Mouse (Mus musculus) kidney, adult 8-10 months (tissue): ENCODE measurements around the gene Mllt6.
"Not testable (repeated sequence)": the region's sequence is repeated elsewhere in the genome, so short reads cannot be mapped to it uniquely, and the experiment has no call there.

Experiments
- DNase-seq, 2 experiments: peaks; one replicate each; pipeline ENCODE4 v3.0.0; 2022

The Mllt6 gene

DNA sequence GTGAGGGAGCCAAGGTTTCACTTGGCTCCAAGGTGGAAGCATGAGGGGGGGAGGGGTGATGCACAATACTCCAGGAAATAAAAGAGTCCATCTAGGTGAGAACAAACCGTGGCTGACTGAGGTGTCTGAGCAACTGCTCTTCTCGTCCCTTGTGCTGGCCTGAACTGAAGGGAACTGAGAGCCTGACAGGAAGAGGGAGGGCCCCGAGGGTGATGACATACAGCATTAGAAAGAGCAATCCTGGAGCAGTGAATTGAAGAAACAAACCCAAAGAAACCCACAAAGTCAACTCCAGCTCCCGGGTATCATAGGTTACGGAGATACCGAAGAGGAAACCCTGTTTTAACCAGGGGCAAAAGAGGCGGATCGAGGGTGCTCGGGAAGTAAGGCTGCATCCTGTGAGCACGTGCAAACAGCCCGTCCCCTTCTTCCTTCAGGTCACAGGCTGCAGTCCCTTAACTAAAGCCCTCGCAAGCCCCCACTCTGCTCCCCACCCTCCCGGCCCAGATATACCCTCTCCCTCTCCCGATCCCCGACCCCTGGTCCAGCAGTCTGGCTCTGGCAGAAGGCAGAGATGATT lies 55.2 kb downstream of the Mllt6 start:
- no peak for DNase-seq

- no peak for DNase-seq
Measured at GRCm38 (mm10) chr11:97719041-97719440, 55.8 kb downstream of the Mllt6 start.

DNA sequence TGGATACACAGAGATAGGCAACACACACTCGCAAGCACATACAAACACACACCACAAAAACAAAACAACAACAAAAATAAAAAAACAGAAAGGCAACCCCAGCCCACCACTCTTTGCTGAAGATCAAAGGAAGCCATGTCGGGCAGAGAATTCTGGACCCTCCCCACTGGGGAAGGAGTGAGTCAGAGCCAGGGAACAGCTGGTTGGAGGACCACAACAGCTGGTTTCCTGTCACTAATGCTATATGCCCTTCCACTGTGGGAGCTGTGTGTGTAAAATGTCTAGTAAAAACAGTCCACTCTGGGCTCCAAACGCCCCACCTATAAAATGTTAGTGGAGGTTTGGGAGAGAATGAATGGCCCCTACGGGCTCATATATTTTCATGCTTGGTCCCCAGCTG lies 58.1 kb downstream of the Mllt6 start:
- DNase-seq = no peak

DNA sequence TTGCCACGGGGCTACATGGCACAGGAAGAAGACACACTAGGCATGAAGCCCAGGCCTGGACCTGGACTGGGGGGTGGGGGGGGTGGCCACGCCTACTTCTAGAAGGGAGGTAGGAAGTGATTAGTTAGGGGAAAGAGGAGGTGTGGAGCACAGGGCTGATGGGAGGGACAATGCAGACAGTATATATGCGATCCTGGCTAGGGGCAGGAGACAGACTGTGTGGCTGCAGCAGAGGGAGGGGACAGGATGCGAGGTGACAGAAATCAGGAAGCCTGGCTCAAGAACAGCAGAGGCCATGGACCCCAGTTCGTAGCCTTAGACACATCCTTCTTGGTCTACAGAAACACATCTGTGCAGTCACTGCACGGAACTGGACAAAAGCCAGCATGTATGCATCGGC lies 60.5 kb downstream of the Mllt6 start:
- no peak for DNase-seq

DNA sequence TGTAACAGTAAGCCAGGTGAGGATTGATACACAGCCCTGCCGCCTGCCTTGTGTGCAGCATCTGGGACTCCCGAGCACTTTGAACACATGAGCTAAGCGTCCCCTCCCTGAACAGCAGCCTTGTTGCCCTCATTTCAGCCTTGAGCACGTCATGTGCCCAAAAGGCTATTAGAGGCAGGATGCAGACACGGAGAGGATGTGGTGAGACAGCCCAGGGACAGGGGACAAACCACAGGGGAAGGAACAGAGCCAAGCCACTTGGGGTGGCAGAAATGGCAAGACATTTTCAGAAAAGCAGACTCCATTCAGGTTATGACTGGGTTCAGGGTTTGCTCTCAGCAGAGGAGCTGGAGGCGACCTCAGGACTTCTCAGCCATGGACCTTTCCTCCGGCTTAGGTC lies 65.1 kb downstream of the Mllt6 start:
- no peak for DNase-seq

DNA sequence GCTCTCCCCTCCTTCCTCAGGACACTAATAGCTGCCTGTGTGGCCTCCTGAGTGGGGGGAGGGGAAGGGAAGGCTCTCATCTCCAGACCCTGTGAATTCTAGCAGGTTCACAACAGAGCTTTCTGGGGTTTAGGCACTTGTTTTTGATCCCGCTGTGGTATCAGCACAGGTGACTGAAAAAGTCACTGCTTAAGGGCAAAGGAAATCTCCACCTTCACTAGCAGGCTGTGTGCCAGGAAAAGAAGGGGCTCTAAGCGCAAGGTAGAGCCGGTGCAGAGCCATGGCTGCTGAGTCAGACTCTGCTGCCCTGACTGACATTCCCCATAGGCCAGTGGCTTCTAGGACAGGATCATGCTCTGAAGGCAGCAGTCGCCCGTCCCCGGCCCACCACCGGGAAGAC lies 65.5 kb downstream of the Mllt6 start:
- DNase-seq = no peak

DNA sequence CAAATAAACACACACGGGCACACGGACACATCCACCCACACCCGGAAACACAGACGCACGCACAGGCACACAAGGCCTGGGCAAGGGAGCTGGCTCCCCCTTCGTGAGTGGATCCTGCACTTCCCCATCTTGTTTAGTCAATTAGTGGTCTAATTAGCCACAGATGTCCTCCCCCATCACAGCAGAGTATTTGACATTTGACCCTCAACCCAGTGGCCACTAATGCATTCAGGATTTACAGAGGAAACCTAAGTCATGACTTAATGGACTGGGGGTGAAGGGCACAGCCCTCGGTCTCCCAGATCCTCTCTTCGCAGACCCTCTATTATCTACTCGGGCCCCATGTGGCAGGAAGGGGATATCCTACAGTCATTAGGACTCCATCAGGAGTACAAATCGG lies 70.5 kb downstream of the Mllt6 start:
- no peak for DNase-seq

- not testable (repeated sequence) for DNase-seq
Measured at GRCm38 (mm10) chr11:97734810-97735209, 71.6 kb downstream of the Mllt6 start.
